Mouse (Mus musculus) C2C12 (cell line): Measurements from ENCODE around the gene Copa.

Experiments
- CTCF ChIP-seq: IDR thresholded peaks from one replicate; pipeline ENCODE4 v1.5.1; 2011; ENCODE audit not compliant: control insufficient read depth, insufficient read depth, insufficient read length
- MYOD1 ChIP-seq: IDR thresholded peaks from one replicate; pipeline ENCODE4 v1.6.1; 2011; ENCODE audit warnings: low read depth; ENCODE audit not compliant: control insufficient read depth, insufficient read length

DNA sequence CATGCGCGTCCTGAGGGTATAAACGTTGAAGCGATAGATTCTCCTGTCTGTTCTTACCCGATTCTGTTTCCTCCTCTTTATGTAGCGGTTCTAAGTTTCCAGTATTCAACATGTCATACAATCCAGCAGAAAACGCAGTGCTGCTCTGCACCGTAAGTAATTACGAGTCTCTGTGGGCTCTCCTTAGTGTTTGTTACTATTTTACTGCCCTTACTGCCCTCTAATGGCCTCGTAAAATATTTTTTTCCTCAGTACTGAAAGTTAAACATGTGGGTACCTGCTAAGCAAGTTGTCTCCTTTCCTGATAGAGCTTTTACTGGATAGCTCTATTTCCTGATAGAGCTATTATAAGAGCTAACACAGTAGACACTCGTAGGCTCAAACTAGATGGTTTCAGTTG, 22.8 kb downstream of the Copa start:
- TF ChIP-seq CTCF (no peak), MYOD1 (no peak)
